Mouse (Mus musculus) CD4-positive, CD25-positive, alpha-beta regulatory T cell, adult 4 months (primary cell): ENCODE results near the gene Tnfrsf1b. TPM values are rescaled to one million over a fixed set of nuclear protein-coding genes. Genes with fewer than 3 reads are reported as not detected.
A peak's percentile ranks its signal among the peaks of the same experiment; 100 is the strongest.

Experiments
- ATAC-seq: one replicate; pipeline ENCODE4 v1.8.0; 2017
- polyA plus RNA-seq, 2 experiments: library from polyadenylated mRNA; unstranded; fragments of 100-300 nt; shearing (Covaris generic); gene quantifications; one replicate each; pipeline ENCODE4 v1.2.1; 2017

Tnfrsf1b gene
- polyA plus RNA-seq, 2 experiments from 2014 or later: 115 to 174 TPM

DNA sequence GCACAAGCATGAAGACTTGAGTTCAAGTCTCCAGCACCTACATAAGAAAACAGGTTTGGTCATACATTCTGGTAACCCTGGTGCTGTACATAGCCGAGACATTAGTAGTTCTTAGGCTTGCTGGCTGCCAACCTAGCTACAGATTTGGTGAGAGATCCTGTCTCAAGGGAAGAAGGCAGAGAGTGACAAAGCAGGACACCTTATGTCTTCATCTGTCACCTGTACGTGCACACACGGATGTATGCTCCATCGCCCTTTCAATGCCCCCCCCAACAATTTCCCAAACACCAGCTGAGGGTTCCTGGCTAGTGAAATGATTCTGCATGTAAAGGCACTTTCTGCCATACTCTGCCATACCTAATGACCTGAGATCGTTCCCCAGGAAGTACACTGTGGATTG is 9.5 kb upstream of the Tnfrsf1b start:
- no peak for ATAC-seq

GRCm38 (mm10) chr4:145254418-145254817 is 7.7 kb upstream of the Tnfrsf1b start:
- ATAC-seq: peak; percentile 89

DNA sequence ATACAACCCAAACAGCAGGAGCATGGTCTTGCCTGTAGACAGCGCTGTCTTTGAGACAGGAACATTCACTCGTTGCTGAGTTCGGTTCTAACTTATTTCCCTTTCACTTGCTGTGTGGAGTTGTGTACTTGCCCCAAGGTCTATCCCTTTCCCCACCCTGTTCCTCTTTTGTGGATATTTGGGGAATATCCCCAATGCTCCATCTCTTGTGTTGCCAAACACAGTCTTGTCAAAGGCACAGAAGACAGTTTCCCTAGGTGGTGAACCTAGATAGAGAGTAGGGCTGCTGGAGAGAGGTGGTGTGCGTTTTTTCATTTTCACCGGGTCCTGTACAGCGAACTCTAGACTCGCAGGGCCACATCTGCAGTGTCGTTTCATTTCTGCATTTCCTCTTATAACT is 5.9 kb upstream of the Tnfrsf1b start:
- ATAC-seq: no peak

GRCm38 (mm10) chr4:145251546-145251945 is 4.9 kb upstream of the Tnfrsf1b start:
- ATAC-seq: no peak

DNA sequence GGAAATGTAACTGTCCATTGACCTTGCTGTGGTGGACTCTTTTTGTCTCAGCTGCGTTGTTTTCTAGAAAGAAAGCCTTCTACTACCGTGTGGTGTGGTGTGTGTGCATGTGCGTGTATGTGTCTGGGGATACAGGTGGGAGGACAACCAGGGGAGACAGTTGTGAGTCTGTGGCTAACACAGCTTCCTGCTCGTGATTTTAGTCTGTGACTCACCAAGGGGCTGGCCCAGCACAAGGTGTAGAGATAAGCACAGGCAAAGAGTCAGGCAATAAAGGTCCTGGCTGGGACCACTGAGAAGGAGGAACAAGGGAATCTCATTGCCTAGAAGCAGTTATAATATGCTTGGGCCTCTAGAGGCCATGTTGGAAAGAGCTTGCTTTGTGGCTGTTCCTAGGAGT is 3.3 kb upstream of the Tnfrsf1b start:
- peak; percentile 65 for ATAC-seq

DNA sequence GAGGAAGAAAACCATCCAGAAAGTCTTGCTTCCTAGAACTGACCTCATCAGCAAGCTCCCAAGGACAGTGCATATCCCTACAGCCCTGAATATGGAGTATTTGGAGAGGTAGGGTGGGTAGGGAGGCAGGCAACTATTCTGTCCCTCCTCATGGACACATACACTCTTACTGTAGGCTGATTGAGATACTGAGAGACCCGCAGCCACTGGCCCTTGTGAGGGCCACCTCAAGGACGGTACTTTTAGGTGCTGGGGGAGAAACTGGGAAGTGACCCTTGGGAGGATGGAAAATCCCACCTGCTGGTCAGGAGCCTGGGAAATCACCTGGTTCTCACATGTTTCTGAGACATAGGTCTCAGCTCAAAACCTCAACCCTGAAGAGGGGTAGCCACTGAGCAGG is 886 bp upstream of the Tnfrsf1b start:
- no peak for ATAC-seq

- no peak for ATAC-seq
These were observed 1.1 kb downstream of the Tnfrsf1b start for GRCm38 (mm10) chr4:145245581-145245980.

DNA sequence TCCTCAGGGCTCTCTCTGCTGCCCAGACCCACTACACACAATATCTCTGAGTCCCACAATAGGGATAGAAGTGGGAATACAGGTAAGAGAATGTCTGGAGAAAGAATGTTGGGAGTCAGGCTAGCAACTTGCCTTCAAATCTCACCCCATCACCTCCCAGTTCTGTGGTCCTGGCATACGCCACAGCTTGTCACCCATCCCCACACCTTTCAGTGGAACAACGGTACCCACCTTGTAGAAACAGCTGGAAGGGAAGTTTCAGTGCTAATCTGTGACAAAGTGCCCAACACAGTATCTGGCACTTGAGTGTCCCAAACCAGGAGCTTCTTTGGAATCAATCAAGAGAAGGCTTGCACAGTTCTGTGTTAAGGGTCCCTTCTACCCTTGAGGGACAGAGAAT is 2.0 kb downstream of the Tnfrsf1b start:
- ATAC-seq: no peak

- no peak for ATAC-seq
These were observed 3.8 kb downstream of the Tnfrsf1b start for GRCm38 (mm10) chr4:145242719-145243350.

DNA sequence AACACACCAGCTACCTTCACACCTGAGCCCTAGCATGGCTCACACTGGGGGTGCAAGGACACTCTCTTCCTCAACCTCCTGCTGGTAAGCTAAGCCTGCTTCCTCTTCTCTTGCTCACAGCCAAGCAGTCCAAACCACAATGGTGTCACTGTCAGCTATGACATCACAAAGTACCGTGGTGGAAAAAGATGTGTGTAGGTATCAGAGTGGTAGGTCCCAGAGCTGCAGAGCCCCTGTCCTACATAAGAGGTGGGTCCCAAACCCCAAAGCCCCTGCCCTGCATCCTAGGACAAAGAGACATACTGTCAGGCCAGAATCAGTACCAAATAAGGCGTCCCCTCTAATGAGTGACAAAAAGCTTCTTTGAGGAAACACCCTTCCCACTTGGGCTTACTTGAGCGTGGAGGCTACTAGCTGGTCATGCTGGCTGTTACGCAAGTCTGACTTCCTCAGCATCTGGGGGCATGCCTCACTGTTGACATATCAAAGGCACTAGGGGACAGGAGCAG is 5.9 kb downstream of the Tnfrsf1b start:
- ATAC-seq: peak; percentile 62

GRCm38 (mm10) chr4:145239049-145239830 is 7.4 kb downstream of the Tnfrsf1b start:
- no peak for ATAC-seq

GRCm38 (mm10) chr4:145236027-145236426 is 10.6 kb downstream of the Tnfrsf1b start:
- ATAC-seq: peak; percentile 70

- no peak for ATAC-seq
These were observed 13.0 kb downstream of the Tnfrsf1b start for GRCm38 (mm10) chr4:145233487-145234228.

GRCm38 (mm10) chr4:145231732-145232131 is 14.9 kb downstream of the Tnfrsf1b start:
- no peak for ATAC-seq

GRCm38 (mm10) chr4:145230647-145231046 is 16.0 kb downstream of the Tnfrsf1b start:
- no peak for ATAC-seq

DNA sequence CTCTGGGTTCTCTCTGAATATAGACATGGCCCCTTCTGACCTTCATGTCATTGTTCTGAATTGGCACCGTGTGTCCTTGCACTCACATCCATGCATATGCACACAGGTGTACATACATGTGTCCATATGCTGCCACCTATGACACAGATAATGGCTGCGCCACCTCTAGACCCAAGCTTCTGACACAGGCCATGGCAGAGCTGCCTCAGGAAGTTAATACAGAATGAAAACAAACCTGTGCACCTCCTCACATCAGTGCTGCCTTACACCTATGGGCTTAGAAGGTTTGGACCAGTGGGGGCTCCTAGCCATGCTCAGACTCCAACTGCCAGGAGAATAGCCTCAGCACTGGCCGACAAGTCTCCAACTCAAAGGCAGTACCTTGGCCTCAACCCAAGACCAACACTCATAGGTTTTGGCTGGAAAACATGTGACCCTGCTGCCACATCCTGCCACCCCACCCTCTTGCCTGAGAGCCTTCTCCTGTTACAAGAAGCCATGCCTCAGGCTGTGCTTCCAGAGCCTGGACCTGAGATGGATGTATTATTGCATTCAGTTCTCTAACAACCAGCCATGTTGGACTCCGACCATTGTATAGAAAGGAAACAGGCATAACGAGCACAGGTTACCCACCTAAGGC is 17.0 kb downstream of the Tnfrsf1b start:
- peak; percentile 67 for ATAC-seq

DNA sequence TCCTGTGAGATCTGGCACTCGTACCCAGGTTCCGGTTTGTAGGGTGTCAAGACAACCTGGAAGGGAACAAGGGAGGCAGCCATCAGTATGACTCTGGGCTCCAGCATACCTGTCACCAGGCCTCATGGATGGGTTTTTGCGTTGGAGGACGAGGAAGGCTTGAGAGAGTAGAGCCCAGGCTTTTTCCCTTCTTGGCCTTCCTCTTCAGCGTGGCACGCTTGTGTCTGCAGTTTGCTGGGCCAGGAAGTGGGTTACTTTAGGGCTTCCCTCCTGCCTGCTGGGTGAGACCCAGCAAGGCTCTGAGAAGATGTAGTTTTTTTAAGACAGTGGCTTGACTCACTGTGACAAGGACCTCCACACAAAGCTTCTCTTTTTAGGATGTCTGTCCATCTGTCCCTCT is 17.6 kb downstream of the Tnfrsf1b start:
- ATAC-seq: peak; percentile 74

- ATAC-seq: no peak
These were observed 22.1 kb downstream of the Tnfrsf1b start for GRCm38 (mm10) chr4:145224613-145225012.

GRCm38 (mm10) chr4:145222064-145222463 is 24.6 kb downstream of the Tnfrsf1b start:
- peak; percentile 64 for ATAC-seq

DNA sequence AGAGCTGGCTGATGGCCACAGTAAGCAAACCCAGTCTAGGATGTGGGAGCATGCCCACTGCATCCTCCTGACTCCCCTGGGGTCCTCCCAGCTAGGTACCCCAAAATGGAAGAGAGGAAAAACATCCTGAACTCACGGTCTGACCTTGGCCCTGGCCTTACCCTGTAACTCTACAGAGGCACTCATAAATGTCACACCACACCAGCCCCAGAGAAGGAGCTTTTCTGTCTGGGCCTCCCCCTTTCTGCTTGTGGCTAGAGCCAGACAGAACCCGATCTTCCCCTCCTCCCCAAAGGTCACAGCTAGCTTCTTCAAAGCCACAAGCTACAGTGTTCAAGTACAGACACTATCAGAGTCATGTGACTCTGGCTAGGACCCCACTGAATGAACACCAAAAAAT is 25.3 kb downstream of the Tnfrsf1b start:
- peak; percentile 76 for ATAC-seq

DNA sequence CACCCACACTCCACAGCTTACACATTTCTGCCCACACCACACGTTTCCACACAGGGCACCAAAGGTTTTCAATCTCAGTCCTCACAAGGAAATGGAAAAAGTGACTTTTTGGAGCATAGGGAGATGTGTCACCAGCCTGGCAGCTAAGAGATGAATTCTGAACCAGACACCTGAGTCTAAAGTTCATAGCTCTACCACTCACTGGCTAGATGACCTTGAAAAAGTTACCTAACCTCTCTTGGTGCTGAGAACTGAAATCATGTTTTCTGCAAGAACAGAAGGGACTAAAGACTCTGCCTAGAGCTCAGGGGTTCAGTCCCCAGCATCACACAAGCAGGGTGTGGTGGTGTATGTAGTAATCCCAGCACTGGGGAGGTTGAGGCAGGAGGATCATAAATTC is 26.7 kb downstream of the Tnfrsf1b start:
- no peak for ATAC-seq

DNA sequence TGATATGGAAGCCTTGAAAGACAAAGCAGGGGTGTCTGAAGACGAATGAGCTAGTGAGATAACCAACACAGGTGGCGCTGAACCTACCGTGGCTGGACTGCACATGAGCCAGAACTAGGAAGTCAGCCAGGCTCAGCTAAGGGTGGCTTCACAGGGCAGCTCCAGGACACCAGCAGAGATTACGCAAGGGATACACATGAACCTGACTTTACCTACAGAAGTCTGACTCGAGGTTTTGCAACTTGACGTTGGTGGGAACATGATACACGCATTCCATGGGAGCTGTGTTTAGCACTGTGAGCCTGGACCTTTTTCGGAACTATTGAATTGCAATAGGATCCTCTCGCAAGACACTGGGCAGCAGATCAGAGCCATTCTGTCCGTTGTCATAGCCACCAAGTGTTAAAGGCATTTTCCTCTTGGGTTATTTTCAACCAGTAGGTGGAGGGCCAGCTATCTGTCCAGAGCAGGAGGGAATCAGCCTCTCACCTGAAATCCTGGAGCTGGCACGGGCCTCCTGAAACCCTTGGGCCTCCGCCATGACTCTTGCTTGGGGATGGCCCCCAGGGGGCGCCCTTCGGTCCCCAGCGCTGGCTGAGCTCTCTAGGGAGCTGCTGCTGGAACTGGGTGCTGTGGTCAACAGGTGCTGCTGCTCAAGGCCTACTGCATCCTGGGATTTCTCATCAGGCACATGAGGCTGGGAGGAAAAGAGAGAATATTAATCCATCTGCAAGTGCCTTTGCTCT is 27.3 kb downstream of the Tnfrsf1b start:
- ATAC-seq: no peak
